Mouse (Mus musculus): Measurements from ENCODE around the gene 6430548M08Rik. TPM values are rescaled to one million over a fixed set of nuclear protein-coding genes. Genes with fewer than 3 reads are reported as not detected.

Gene 6430548M08Rik
- polyA plus RNA-seq, 1 experiment from 2014 or later = 5.8 TPM

DNA sequence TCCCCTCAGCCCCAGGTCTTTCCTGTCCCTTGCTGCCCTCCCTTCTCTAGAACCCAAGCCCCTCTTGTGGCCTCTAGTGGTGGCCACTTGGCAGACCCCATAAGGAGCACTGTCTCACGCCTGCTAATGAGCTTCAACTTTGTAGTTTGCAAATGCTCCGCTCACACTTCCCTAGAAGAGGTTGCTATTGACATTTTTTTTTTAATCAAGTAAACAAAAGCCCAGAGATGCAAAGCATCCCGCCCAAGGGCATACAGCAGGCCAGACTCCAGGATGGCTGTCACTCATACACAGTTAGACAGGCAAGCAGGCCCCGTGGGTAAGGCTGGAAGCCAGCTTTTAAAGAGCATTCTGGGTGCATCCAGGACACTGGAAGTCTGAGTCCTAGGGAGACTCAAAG is 62.7 kb downstream of the 6430548M08Rik start:
- 0 out of 2 replicates have a peak overlapping the region, but pooled peaks have one; percentile 27 for H3K27ac ChIP-seq

GRCm38 (mm10) chr8:120177318-120178123 is 63.6 kb downstream of the 6430548M08Rik start, which contains the start of gene Fam92b:
Fam92b (minus strand) TSS chr8:120177466.
- H3K4me1 ChIP-seq = peaks cover 37% of the 10 kb centered on the region
- H3K27ac ChIP-seq = 0 out of 2 replicates have a peak within 1 kb of the TSS, but pooled peaks have one; percentile 60
- 2% methylated on average over 22 of the region's 26 CpGs for WGBS
- peak within 1 kb of the TSS; percentile 4; the same call in 1 of the 2 replicates for H3K4me3 ChIP-seq (replicated peaks)
- peaks cover 39% of the 10 kb centered on the region for H3K27me3 ChIP-seq
- peak within 1 kb of the TSS; percentile 53 for H3K4me2 ChIP-seq
- H3K36me3 ChIP-seq = no peaks in the 10 kb centered on the region
- H3K9ac ChIP-seq = 0 out of 2 replicates have a peak within 1 kb of the TSS, but pooled peaks have one; percentile 7
- H3K9me3 ChIP-seq (replicated peaks) = no peaks in the 10 kb centered on the region
- ATAC-seq (replicated peaks; ENCODE audit: low FRiP score) = peak; percentile 90

More for the DNA sequence above, 62.7 kb downstream of the 6430548M08Rik start:
- 0 out of 2 replicates have a peak overlapping the region, but pooled peaks have one; percentile 7 for H3K9ac ChIP-seq
- no peak overlapping the region for H3K4me3 ChIP-seq (replicated peaks)
- H3K9me3 ChIP-seq (replicated peaks) = no peaks in the 10 kb centered on the region
- peaks cover 39% of the 10 kb centered on the region for H3K27me3 ChIP-seq
- peaks cover 37% of the 10 kb centered on the region for H3K4me1 ChIP-seq
- 44% methylated on average over 4 of the region's 4 CpGs for whole genome bisulfite sequencing
- ATAC-seq (replicated peaks; ENCODE audit: low FRiP score) = no peak
- no peaks in the 10 kb centered on the region for H3K36me3 ChIP-seq
- 0 out of 2 replicates have a peak overlapping the region, but pooled peaks have one; percentile 53 for H3K4me2 ChIP-seq

DNA sequence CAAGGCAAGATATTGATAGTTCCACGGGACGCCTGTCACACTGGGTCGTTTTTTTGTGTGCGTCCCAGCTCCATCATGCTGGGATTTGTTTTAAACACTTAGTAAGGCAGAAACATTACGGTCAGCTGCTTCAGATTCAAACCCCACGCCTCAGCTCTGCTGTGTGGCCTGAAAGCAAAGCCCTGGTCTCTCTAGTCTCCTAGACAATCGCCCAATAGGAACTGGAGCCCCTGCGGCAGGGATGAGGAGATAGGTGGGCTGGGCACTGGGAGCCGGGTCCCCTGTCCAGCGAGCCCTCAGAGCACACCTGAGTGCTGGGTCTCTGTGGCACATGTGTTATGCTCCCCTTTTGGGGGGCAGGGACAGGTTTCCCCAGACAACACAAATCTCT is 64.2 kb downstream of the 6430548M08Rik start:
- Histone ChIP-seq H3K4me2 (peak overlapping the region; percentile 53), H3K27ac (no peak overlapping the region), H3K9me3 (replicated peaks) (no peaks in the 10 kb centered on the region), H3K4me1 (peaks cover 37% of the 10 kb centered on the region), H3K4me3 (replicated peaks) (no peak overlapping the region), H3K36me3 (no peaks in the 10 kb centered on the region), H3K9ac (no peak overlapping the region), H3K27me3 (peaks cover 34% of the 10 kb centered on the region)
- 7% methylated on average over 10 of the region's 10 CpGs for WGBS
- ATAC-seq (replicated peaks; ENCODE audit: low FRiP score) = no peak

DNA sequence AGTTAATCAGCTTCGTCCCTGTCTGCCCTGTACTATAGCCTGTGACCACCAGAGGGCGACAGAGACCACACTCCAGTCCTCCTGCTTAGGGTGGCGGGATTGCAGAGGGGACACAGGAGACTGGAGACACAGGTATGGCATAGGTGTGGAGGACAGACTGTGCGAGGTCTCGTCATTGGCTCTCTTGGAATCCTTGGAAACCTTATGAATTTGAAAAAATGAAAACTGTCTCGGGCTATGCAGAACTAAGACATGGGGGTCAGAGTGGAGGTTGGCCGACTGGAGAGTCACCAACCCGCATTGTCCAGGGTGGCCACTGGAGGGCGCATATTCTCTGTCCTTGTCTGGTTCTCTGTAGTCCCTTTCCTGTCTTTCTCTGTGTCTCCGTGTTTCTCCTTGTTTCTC is 65.1 kb downstream of the 6430548M08Rik start:
- H3K4me3 ChIP-seq (replicated peaks) = peak overlapping the region; percentile 27
- no peak overlapping the region for H3K9ac ChIP-seq
- peak overlapping the region; percentile 60 for H3K4me2 ChIP-seq
- H3K9me3 ChIP-seq (replicated peaks) = no peaks in the 10 kb centered on the region
- no peaks in the 10 kb centered on the region for H3K36me3 ChIP-seq
- H3K4me1 ChIP-seq = peaks cover 42% of the 10 kb centered on the region
- WGBS = under 1% methylated on average over 10 of the region's 10 CpGs
- ATAC-seq (replicated peaks; ENCODE audit: low FRiP score) = peak; percentile 37
- H3K27me3 ChIP-seq = peaks cover 32% of the 10 kb centered on the region
- H3K27ac ChIP-seq = no peak overlapping the region

GRCm38 (mm10) chr8:120180445-120180970 is 66.6 kb downstream of the 6430548M08Rik start:
- Histone ChIP-seq H3K9ac (no peak overlapping the region), H3K36me3 (no peaks in the 10 kb centered on the region), H3K9me3 (replicated peaks) (no peaks in the 10 kb centered on the region), H3K4me3 (replicated peaks) (no peak overlapping the region), H3K4me2 (no peak overlapping the region), H3K27me3 (peaks cover 18% of the 10 kb centered on the region), H3K27ac (no peak overlapping the region), H3K4me1 (peaks cover 57% of the 10 kb centered on the region)
- WGBS = 51% methylated on average over 7 of the region's 7 CpGs
- no peak for ATAC-seq (replicated peaks; ENCODE audit: low FRiP score)

GRCm38 (mm10) chr8:120181274-120181673 is 67.3 kb downstream of the 6430548M08Rik start:
- no peaks in the 10 kb centered on the region for H3K36me3 ChIP-seq
- H3K4me2 ChIP-seq = no peak overlapping the region
- no peak overlapping the region for H3K27ac ChIP-seq
- WGBS = 84% methylated on average over 5 of the region's 5 CpGs
- no peak for ATAC-seq (replicated peaks; ENCODE audit: low FRiP score)
- no peak overlapping the region for H3K9ac ChIP-seq
- peaks cover 10% of the 10 kb centered on the region for H3K27me3 ChIP-seq
- H3K9me3 ChIP-seq (replicated peaks) = no peaks in the 10 kb centered on the region
- peaks cover 63% of the 10 kb centered on the region for H3K4me1 ChIP-seq
- no peak overlapping the region for H3K4me3 ChIP-seq (replicated peaks)

GRCm38 (mm10) chr8:120181861-120182414 is 68.0 kb downstream of the 6430548M08Rik start:
- H3K36me3 ChIP-seq = no peaks in the 10 kb centered on the region
- 0 out of 2 replicates have a peak, but pooled peaks cover 4% of the 10 kb centered on the region for H3K27me3 ChIP-seq
- no peak overlapping the region for H3K4me3 ChIP-seq (replicated peaks)
- no peak overlapping the region for H3K27ac ChIP-seq
- no peak overlapping the region for H3K4me2 ChIP-seq
- H3K4me1 ChIP-seq = peaks cover 63% of the 10 kb centered on the region
- no peak overlapping the region for H3K9ac ChIP-seq
- H3K9me3 ChIP-seq (replicated peaks) = no peaks in the 10 kb centered on the region
- WGBS = 72% methylated on average over 4 of the region's 4 CpGs
- ATAC-seq (replicated peaks; ENCODE audit: low FRiP score) = no peak

GRCm38 (mm10) chr8:120184366-120184765 is 70.4 kb downstream of the 6430548M08Rik start:
- Histone ChIP-seq H3K4me2 (peak overlapping the region; percentile 14; the same call in 1 of the 2 replicates), H3K27ac (peak overlapping the region; percentile 78; the same call in 1 of the 2 replicates), H3K9ac (no peak overlapping the region), H3K36me3 (no peaks in the 10 kb centered on the region), H3K27me3 (no peaks in the 10 kb centered on the region), H3K9me3 (replicated peaks) (no peaks in the 10 kb centered on the region), H3K4me1 (peaks cover 56% of the 10 kb centered on the region), H3K4me3 (replicated peaks) (no peak overlapping the region)
- WGBS = 21% methylated on average over 9 of the region's 9 CpGs
- ATAC-seq (replicated peaks; ENCODE audit: low FRiP score) = no peak; the same call in 1 of the 2 replicates

DNA sequence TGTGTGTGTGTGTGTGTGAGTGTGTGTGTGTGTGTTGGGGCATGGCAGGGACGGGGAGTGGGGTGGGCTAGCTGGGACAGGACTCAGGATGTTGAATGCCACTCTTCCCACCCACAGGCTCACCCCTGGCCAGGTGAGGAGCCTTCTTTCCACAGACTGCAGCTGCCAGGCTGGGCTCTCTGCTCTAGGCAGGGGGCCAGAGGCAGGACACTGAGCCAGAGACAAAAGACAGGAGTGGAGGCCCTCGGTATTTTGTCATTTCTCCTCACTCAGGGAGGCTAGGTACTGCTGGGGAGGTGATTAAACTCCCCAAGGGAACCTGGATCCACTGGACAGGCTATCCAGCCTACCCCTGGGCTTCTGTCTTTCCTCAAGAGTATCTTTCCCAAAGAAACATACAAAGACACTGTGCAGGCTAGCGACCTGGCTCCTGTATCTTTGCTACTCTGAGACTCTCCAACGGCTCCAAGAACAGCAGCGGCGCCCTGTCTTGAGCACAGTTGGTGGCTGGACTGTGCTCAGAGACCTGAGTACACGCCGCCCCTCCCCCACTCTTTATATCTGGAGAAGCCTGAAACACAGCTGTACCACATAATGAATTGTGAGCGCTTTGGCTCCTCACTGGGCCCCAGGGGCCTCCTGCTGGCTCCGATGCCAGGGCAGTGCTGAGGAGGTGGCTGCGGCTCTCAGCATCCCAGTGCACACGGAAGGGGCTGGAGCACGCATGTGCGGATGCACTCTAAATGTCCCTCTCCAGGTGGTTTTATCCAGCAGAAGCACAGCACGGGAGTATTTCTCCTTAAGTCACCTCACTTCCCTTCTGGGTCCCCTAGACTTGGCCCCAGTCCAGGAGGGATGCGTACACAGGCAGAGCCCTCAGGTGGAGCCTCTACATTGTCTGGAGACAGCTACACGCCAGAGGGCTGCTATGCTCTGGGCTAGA is 71.2 kb downstream of the 6430548M08Rik start:
- Histone ChIP-seq H3K4me1 (peaks cover 59% of the 10 kb centered on the region), H3K9me3 (replicated peaks) (no peaks in the 10 kb centered on the region), H3K36me3 (no peaks in the 10 kb centered on the region), H3K4me2 (peak overlapping the region; percentile 33; the same call in 1 of the 2 replicates), H3K27ac (peak overlapping the region; percentile 78), H3K9ac (no peak overlapping the region), H3K27me3 (no peaks in the 10 kb centered on the region), H3K4me3 (replicated peaks) (no peak overlapping the region)
- 22% methylated on average over 17 of the region's 17 CpGs for WGBS
- peak; percentile 38 for ATAC-seq (replicated peaks; ENCODE audit: low FRiP score)

- no peak overlapping the region for H3K9ac ChIP-seq
- no peaks in the 10 kb centered on the region for H3K9me3 ChIP-seq (replicated peaks)
- no peak overlapping the region for H3K4me3 ChIP-seq (replicated peaks)
- 0 out of 2 replicates have a peak overlapping the region, but pooled peaks have one; percentile 3 for H3K27ac ChIP-seq
- WGBS = 58% methylated on average over 8 of the region's 8 CpGs
- peaks cover 67% of the 10 kb centered on the region for H3K4me1 ChIP-seq
- no peak for ATAC-seq (replicated peaks; ENCODE audit: low FRiP score)
- no peaks in the 10 kb centered on the region for H3K36me3 ChIP-seq
- no peak overlapping the region for H3K4me2 ChIP-seq
- no peaks in the 10 kb centered on the region for H3K27me3 ChIP-seq
Observed at GRCm38 (mm10) chr8:120186454-120186853, 72.5 kb downstream of the 6430548M08Rik start.

GRCm38 (mm10) chr8:120188510-120188909 is 74.6 kb downstream of the 6430548M08Rik start:
- Histone ChIP-seq H3K4me3 (replicated peaks) (no peak overlapping the region), H3K4me1 (peaks cover 70% of the 10 kb centered on the region), H3K9me3 (replicated peaks) (no peaks in the 10 kb centered on the region), H3K4me2 (no peak overlapping the region), H3K27ac (no peak overlapping the region), H3K27me3 (no peaks in the 10 kb centered on the region), H3K9ac (no peak overlapping the region), H3K36me3 (no peaks in the 10 kb centered on the region)
- WGBS = 82% methylated on average over 6 of the region's 6 CpGs
- ATAC-seq (replicated peaks; ENCODE audit: low FRiP score) = no peak

Data from kidney, embryonic 15.5 days (tissue).